Mouse (Mus musculus) midbrain, embryonic 11.5 days (tissue): Measurements from ENCODE around the gene Rab11fip4. TPM values are rescaled to one million over a fixed set of nuclear protein-coding genes. Genes with fewer than 3 reads are reported as not detected.
A peak's percentile ranks its signal among the peaks of the same experiment; 100 is the strongest.

Experiments used
- ATAC-seq: fragments of 200-750 bp; cut with Nextera tagmentation; 2 replicates; pipeline ENCODE4 v1.8.0; 2017; ENCODE audit warnings: moderate TSS enrichment, moderate library complexity; ENCODE audit not compliant: low FRiP score
- DNase-seq: peaks from one replicate; pipeline ENCODE4 v3.0.0; 2015; ENCODE audit warnings: low spot score; ENCODE audit errors: missing footprints
- H3K27ac ChIP-seq: fragments of 300-500 bp; sonication (generic); 2 replicates; pipeline ENCODE4 v1.5.1; 2014; ENCODE audit warnings: low read depth, low read length
- H3K27me3 ChIP-seq: fragments of 300-500 bp; sonication (generic); 2 replicates; pipeline ENCODE4 v1.6.1; 2014; ENCODE audit warnings: mild to moderate bottlenecking, low read length, moderate library complexity, mixed read lengths; ENCODE audit not compliant: control insufficient read depth, insufficient read depth
- H3K36me3 ChIP-seq: fragments of 300-500 bp; sonication (generic); 2 replicates; pipeline ENCODE4 v1.6.1; 2014; ENCODE audit warnings: mild to moderate bottlenecking, low read length, moderate library complexity, mixed read lengths; ENCODE audit not compliant: control insufficient read depth, insufficient read depth
- H3K4me1 ChIP-seq: fragments of 300-500 bp; sonication (generic); 2 replicates; pipeline ENCODE4 v1.6.1; 2014; ENCODE audit warnings: low read length; ENCODE audit not compliant: control insufficient read depth, insufficient read depth
- H3K4me2 ChIP-seq: fragments of 300-500 bp; sonication (generic); 2 replicates; pipeline ENCODE4 v1.6.1; 2014; ENCODE audit warnings: mild to moderate bottlenecking, moderate library complexity
- H3K4me3 ChIP-seq: fragments of 300-500 bp; sonication (generic); 2 replicates; pipeline ENCODE4 v1.5.1; 2014; ENCODE audit warnings: low read depth, low read length
- H3K9ac ChIP-seq: fragments of 300-500 bp; sonication (generic); 2 replicates; pipeline ENCODE4 v1.6.1; 2014; ENCODE audit warnings: low read length
- H3K9me3 ChIP-seq: fragments of 300-500 bp; sonication (generic); 2 replicates; pipeline ENCODE4 v1.6.1; 2016; ENCODE audit warnings: low read length; ENCODE audit not compliant: control insufficient read depth
- WGBS: fragments of 180-500 bp; shearing (Covaris S2); extraction: QIAGEN DNeasy Blood & Tissue Kit; methylation state at CpG from one replicate; pipeline ENCODE4 v1.1.7; 2014; 5-methylcytosine and 5-hydroxymethylcytosine counted together
- polyA plus RNA-seq: library from polyadenylated mRNA; unstranded; fragments of >200 nt; fragmentation: Nextera tagmentation; extraction: Ambion mirVana; gene quantifications from 2 replicates; pipeline ENCODE4 v1.2.1, GENCODE M21; 2014

Rab11fip4 gene
- polyA plus RNA-seq, 1 experiment from 2014 or later, result 14.1 TPM

GRCm38 (mm10) chr11:79722811-79723210 is 131.8 kb downstream of the Rab11fip4 start:
- H3K4me2 ChIP-seq, result no peak overlapping the region
- ATAC-seq (no peak), DNase-seq (no peak)
- H3K27me3 ChIP-seq, result no peaks in the 10 kb centered on the region
- no peaks in the 10 kb centered on the region for H3K9me3 ChIP-seq
- no peaks in the 10 kb centered on the region for H3K36me3 ChIP-seq
- WGBS, result 88% methylated on average over 5 of the region's 5 CpGs
- H3K9ac ChIP-seq, result no peak overlapping the region
- no peak overlapping the region for H3K4me3 ChIP-seq
- H3K27ac ChIP-seq, result no peak overlapping the region
- H3K4me1 ChIP-seq, result no peaks in the 10 kb centered on the region

- Histone ChIP-seq H3K4me3 (no peak overlapping the region), H3K9me3 (no peaks in the 10 kb centered on the region), H3K9ac (no peak overlapping the region), H3K27me3 (no peaks in the 10 kb centered on the region), H3K4me2 (no peak overlapping the region), H3K27ac (no peak overlapping the region), H3K4me1 (no peaks in the 10 kb centered on the region), H3K36me3 (no peaks in the 10 kb centered on the region)
- peak; percentile 37 for DNase-seq
- no peak for ATAC-seq
- 90% methylated on average over 6 of the region's 6 CpGs for WGBS
Measured at GRCm38 (mm10) chr11:79725005-79725404, 134.0 kb downstream of the Rab11fip4 start.

GRCm38 (mm10) chr11:79729231-79730047 is 138.4 kb downstream of the Rab11fip4 start:
- Histone ChIP-seq H3K4me3 (no peak overlapping the region), H3K9me3 (no peaks in the 10 kb centered on the region), H3K27me3 (no peaks in the 10 kb centered on the region), H3K27ac (no peak overlapping the region), H3K4me2 (no peak overlapping the region), H3K4me1 (no peaks in the 10 kb centered on the region), H3K36me3 (no peaks in the 10 kb centered on the region), H3K9ac (no peak overlapping the region)
- ATAC-seq (no peak), DNase-seq (peak; percentile 73)
- WGBS, result 86% methylated on average over 13 of the region's 13 CpGs

GRCm38 (mm10) chr11:79730462-79730861 is 139.4 kb downstream of the Rab11fip4 start:
- DNase-seq, result no peak
- no peaks in the 10 kb centered on the region for H3K9me3 ChIP-seq
- 63% methylated on average over 2 of the region's 2 CpGs for WGBS
- no peaks in the 10 kb centered on the region for H3K27me3 ChIP-seq
- H3K9ac ChIP-seq, result no peak overlapping the region
- no peak overlapping the region for H3K4me3 ChIP-seq
- no peak overlapping the region for H3K27ac ChIP-seq
- no peak overlapping the region for H3K4me2 ChIP-seq
- H3K36me3 ChIP-seq, result no peaks in the 10 kb centered on the region
- no peak for ATAC-seq
- no peaks in the 10 kb centered on the region for H3K4me1 ChIP-seq

GRCm38 (mm10) chr11:79731476-79731875 is 140.5 kb downstream of the Rab11fip4 start:
- 90% methylated on average over 5 of the region's 5 CpGs for WGBS

GRCm38 (mm10) chr11:79733013-79733412 is 142.0 kb downstream of the Rab11fip4 start:
- Histone ChIP-seq H3K4me2 (no peak overlapping the region), H3K4me1 (peaks cover 6% of the 10 kb centered on the region), H3K27ac (no peak overlapping the region), H3K36me3 (no peaks in the 10 kb centered on the region), H3K27me3 (no peaks in the 10 kb centered on the region), H3K9me3 (no peaks in the 10 kb centered on the region), H3K4me3 (no peak overlapping the region), H3K9ac (no peak overlapping the region)
- DNase-seq (no peak), ATAC-seq (no peak)
- 98% methylated on average over 6 of the region's 6 CpGs for WGBS

More at GRCm38 (mm10) chr11:79731476-79731875, 140.5 kb downstream of the Rab11fip4 start:
- Histone ChIP-seq H3K27me3 (no peaks in the 10 kb centered on the region), H3K9ac (no peak overlapping the region), H3K36me3 (no peaks in the 10 kb centered on the region), H3K9me3 (no peaks in the 10 kb centered on the region), H3K4me3 (no peak overlapping the region), H3K27ac (no peak overlapping the region), H3K4me2 (no peak overlapping the region), H3K4me1 (no peaks in the 10 kb centered on the region; the same call in 1 of the 2 replicates)
- ATAC-seq (no peak), DNase-seq (no peak)

GRCm38 (mm10) chr11:79736232-79737006 is 145.4 kb downstream of the Rab11fip4 start:
- no peaks in the 10 kb centered on the region for H3K36me3 ChIP-seq
- H3K4me3 ChIP-seq, result no peak overlapping the region
- no peak overlapping the region for H3K9ac ChIP-seq
- 91% methylated on average over 15 of the region's 15 CpGs for WGBS
- H3K4me2 ChIP-seq, result no peak overlapping the region
- no peaks in the 10 kb centered on the region for H3K9me3 ChIP-seq
- H3K4me1 ChIP-seq, result peaks cover 6% of the 10 kb centered on the region
- no peaks in the 10 kb centered on the region for H3K27me3 ChIP-seq
- ATAC-seq, result no peak
- H3K27ac ChIP-seq, result no peak overlapping the region
- no peak for DNase-seq

- Histone ChIP-seq H3K4me3 (no peak overlapping the region), H3K9ac (no peak overlapping the region), H3K27ac (no peak overlapping the region), H3K4me2 (no peak overlapping the region), H3K9me3 (no peaks in the 10 kb centered on the region), H3K27me3 (no peaks in the 10 kb centered on the region), H3K36me3 (no peaks in the 10 kb centered on the region), H3K4me1 (peaks cover 6% of the 10 kb centered on the region)
- DNase-seq (no peak), ATAC-seq (no peak)
- 72% methylated on average over 12 of the region's 12 CpGs for WGBS
Measured at GRCm38 (mm10) chr11:79737126-79737697, 146.2 kb downstream of the Rab11fip4 start.
